Mouse (Mus musculus) left cerebral cortex, postnatal 25 days (tissue): ENCODE measurements around the gene Ltb. TPM values are rescaled to one million over a fixed set of nuclear protein-coding genes. Genes with fewer than 3 reads are reported as not detected.
"Not testable (repeated sequence)": the region's sequence is repeated elsewhere in the genome, so short reads cannot be mapped to it uniquely, and the experiment has no call there.

Experiments used
- DNase-seq, 2 experiments: peaks; one replicate each; pipeline ENCODE4 v3.0.0; 2022; ENCODE audit warnings: low spot score in 2 of 2, mixed read lengths in 1 of 2
- intact Hi-C: fragments of 180-260 bp; cut with DNase I; formaldehyde crosslinking; loops from one replicate; pipeline ENCODE4 v1.15.1; 2025
- total RNA-seq, 2 experiments: library from RNA; stranded (reverse); gene quantifications; 2 replicates each; pipeline ENCODE4 v1.2.3; 2021

Gene Ltb
- total RNA-seq, 2 experiments from 2014 or later, result 0.64 to 0.99 TPM

DNA sequence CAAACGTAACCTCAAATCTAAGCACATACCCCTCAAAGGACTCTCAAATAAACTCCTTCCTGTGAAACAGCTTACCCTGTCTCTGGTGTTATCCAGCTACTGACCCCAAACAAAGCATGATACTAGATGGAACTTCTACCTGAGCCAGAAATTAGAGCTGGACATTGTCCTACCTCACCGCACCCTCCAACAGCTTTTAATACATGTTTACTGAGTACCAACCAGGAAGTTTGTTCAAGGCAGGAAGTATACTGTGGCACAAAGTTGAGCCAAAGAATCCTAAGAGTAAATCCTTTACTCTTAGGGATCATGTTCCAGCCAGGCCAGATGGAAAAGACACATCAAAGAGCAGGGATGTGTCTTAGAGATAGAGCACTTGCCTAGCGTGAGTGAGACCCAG lies 16.4 kb downstream of the Ltb start:
- DNase-seq, result no peak
- intact Hi-C loops, result no loop called here

DNA sequence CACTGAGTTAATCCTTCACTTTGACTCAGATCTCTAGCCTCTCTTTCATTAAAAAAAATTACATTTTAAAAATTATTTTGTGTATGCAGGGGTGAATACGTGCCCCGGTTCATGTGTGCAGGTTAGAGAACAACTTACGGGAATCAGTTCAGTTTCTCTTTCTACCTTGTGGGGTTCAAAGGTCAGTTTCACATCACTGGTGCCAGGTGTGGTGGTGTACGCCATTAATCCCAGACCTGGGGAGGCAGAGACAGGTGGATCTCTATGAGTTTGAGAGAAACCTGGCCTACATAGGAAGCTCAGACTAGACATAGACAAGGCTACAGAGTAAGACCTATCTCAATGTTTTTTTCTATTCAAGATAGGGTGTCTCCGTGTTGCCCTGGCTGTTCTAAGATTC lies 18.8 kb downstream of the Ltb start:
- intact Hi-C loops, result no loop called here
- no peak for DNase-seq

DNA sequence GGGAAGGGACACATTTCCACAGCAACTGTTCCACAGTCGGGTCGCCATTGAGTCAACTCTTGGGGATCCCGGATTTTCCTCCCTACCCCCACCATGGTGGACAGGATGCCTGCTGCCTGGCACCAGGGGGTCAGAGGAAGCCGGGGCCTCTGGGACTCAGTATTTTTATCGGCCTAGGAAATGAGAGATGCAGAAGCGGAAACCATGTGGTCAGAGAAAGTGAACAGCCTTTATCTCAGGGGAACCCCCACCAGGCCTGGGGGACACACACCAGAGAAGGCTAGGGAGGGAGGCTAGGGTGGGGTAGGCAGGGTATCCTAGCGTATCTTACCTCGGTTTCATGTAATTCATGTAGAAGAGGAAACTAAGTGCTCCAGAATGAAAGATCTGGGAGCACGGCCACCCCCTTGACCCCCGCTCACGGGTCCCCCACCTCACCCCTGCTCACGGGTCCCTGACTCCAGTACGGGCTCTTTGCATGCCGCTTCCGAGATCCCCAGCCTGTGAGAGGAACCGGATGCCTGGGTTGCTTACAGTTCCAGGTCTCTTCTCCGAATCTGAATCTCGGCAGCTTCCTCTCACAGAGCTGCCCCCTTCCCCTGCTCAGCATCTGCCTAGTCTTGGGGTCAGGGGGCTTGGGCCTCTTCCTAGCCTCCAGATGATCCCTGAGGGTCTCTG lies 24.4 kb downstream of the Ltb start:
- intact Hi-C loops, result no loop called here
- DNase-seq, result no peak

DNA sequence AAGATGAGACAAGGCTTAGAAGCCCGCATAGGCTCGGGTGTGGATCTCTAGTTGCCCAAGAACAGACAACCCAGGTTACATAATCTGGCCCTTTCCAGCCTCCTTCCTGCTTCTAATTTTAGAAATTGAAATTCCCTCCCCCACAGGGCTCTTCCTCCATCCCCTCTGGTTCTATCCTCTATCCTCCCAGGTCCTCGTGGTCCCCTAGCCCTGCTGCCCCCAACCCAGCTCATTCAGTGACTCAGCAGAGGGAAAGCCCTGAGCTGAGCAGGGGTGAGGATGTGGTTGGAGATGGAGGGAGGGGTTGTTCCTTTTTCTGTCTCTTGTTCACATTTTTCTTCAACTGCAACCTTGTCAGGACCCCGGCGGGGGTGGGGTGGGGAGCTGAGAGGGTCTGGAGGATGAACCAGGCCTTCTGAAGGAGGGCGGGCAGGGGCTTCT lies 25.4 kb downstream of the Ltb start:
- DNase-seq, result no peak

DNA sequence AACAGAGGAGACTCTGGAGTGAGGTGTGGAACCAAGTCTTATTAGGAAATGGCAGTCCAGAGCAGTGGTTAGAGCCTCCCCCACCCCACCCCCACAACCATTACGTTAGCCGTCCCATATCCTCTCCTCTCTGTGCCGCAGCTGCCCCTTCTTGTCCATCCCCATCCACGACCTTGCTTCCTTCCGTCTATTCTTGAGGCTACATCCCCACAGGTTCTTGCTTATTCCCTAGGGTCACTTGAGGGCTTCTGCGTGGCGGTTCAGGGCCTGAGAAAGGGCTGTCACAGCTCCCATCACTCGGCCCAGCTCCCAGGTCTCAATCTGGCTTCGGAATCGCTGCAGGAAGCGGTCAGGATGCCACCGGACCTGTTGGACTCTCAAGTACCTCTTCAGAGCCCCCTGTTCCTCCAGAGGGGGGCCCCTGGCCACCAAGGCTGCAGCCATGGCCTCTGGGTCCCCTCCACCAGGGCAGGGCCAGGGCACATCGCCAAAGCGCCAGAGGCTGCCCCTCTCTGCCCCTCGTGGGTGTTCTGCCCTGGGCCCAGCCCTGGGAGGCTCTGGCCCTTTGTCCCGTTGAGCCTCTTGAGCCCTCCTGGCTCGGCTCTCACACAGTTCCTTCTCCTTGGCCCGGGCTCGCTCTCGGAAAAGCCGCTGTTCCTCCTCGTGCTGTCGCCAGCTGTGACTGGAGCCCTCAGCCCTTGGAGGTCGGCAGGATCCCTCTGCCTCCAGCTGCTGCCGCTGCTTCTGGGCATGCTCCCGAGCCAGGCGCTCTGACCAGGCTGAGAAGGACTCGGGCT lies 26.1 kb downstream of the Ltb start, which contains the start of gene Gm16181:
Gene Gm16181 (plus strand): TSS at position 679 of the 797 bp plus-strand sequence.
- no peak for DNase-seq
- intact Hi-C loops, result no loop called here

More for the DNA sequence above, 25.4 kb downstream of the Ltb start:
- intact Hi-C loops, result no loop called here

DNA sequence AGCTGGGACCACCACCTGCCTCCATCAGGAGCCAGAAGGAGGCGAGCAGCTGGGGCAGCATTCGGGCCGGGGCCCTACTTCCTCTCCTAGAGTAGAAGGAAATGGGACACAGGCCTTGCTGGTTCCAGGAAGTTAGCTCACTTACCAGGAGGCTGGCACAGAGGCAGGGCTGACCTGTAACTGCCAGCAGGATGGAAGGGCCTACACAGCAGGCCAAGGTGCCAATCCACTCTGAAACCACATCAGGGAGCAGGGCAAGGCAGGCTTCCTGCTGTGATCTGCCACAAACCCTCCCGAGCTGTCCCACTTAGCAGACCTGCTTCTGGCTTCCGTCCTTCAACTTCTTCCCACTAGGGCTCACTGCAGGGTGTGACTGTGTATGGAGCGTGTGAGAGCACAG lies 28.1 kb downstream of the Ltb start:
- intact Hi-C loops, result no loop called here
- DNase-seq, result no peak

DNA sequence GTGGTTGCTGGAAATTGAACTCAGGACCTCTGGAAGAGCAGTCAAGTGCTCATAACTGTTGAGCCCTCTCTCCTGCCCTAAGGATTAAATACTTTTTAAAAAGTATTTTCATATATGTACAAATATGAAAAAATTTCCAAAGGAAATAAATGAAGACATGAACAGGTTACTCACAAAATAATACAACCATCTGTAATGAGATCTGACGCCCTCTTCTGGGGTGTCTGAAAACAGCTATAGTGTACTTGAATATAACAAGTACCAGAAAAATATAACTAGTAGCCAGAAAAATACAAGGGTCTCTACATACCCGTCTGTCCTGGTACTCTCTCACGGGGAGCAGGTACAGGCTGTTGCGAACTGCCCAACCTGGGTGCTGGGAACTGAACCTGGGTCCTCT lies 30.4 kb downstream of the Ltb start:
- intact Hi-C loops, result no loop called here
- no peak for DNase-seq

DNA sequence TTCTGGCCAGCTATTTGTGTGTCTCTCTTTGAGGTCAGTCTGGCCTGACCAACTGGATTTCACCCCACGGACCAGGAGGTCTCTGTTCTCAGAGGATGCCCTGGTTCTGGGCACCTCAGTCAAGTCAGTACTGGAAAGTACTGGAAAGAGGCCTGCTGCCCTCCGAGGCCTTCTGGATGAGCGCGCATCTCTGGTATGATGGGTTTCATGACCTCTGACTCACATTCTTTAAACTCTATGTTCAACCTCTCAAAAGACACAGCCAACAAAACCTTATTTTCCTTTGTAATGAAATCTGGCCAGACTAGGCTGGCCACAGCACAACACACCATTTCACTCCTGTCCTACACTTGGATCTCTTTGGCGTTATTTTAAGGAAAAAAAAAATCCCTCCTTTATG lies 31.2 kb downstream of the Ltb start:
- no peak for DNase-seq
- intact Hi-C loops, result no loop called here

DNA sequence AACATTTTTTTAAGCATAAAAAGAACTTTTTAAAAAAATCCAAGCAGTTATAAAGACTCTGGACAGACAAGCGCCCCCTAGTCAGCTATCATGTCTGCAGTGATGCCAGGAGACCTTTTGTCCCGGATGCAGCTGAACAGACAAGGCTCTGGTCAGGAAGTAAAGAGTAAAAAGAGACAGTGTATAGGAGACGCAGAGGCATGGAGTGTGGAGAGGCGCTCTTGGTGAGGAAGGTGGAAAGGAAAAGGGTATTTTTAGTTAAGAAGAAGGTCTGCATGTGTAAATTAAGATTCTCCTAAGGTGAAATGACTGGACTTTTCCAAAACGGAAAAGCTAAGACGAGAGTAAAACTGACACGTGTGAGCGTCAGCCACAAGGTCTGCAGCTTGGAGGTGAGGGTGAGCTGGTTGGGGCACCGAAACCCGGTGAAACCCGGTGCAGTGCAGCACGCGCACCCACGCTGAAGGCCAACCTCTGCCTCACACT lies 32.4 kb downstream of the Ltb start:
- intact Hi-C loops, result no loop called here
- DNase-seq, result no peak

DNA sequence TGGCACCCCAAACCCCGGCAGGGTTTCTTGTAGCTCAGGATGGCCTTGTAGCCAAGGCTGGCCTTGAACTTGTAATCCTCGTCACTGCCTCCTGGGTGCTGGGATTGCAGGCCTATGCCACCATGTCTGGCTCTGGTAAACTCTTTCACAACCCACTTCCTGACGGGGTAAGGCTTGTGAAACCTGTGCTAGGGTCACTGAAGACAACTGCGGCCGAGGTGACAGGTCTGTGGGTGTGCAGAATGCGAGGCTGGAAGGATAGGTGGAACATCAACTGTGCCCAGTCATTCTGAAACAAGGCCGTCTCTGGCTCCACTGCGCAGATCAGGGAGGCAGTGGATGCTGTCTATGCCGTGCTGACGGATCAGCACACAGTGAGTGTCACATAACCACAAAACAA lies 36.8 kb downstream of the Ltb start:
- intact Hi-C loops, result loop anchor here (5.0 kb wide), 1 partner anchor 34 kb away; no protein-coding TSS in a partner anchor
- no peak for DNase-seq

DNA sequence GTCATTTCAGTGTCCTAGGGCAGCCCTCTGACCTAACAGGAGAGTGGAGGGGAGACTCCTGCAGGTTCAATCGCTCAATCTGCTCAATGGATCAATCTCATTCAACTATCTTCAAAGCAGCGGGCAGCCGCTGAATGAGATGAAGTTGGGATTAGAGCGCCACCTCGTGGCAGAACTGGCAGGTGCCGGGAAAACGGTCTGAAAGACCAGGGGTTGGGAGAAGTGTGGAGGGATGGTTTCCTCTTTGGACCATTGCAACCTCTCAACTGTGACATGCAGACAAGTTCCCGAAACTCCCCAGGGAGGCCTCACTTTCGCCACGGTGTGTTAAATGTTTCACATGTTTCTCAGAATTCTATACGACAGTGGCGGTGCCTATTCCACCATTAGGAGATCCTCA lies 37.8 kb downstream of the Ltb start:
- intact Hi-C loops, result loop anchor here (1.0 to 5.0 kb wide), 2 partner anchors 35 to 54 kb away; no protein-coding TSS in a partner anchor
- DNase-seq, result peak; percentile 85 to 86

DNA sequence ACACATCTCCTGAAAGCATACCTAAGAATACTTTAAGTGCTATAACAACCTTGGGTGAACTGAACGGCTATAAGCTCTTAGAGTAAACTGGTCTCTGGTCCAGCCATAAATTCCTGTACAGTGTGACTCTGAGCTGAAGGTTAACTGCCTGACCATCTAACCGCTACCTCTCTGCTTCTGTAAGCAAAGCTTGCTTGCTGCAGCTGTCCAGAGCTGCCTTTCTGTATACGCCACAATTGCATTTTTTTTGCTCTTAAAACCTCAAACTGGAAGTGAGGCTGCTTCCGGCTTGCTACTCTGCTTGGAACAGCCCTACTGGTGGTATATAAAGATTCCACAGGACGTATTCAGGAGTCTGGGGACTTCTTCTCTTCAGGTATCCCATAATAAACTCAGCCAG lies 38.4 kb downstream of the Ltb start:
- DNase-seq, result no peak
- intact Hi-C loops, result loop anchor here (1.0 to 5.0 kb wide), 2 partner anchors 35 to 54 kb away; no protein-coding TSS in a partner anchor

DNA sequence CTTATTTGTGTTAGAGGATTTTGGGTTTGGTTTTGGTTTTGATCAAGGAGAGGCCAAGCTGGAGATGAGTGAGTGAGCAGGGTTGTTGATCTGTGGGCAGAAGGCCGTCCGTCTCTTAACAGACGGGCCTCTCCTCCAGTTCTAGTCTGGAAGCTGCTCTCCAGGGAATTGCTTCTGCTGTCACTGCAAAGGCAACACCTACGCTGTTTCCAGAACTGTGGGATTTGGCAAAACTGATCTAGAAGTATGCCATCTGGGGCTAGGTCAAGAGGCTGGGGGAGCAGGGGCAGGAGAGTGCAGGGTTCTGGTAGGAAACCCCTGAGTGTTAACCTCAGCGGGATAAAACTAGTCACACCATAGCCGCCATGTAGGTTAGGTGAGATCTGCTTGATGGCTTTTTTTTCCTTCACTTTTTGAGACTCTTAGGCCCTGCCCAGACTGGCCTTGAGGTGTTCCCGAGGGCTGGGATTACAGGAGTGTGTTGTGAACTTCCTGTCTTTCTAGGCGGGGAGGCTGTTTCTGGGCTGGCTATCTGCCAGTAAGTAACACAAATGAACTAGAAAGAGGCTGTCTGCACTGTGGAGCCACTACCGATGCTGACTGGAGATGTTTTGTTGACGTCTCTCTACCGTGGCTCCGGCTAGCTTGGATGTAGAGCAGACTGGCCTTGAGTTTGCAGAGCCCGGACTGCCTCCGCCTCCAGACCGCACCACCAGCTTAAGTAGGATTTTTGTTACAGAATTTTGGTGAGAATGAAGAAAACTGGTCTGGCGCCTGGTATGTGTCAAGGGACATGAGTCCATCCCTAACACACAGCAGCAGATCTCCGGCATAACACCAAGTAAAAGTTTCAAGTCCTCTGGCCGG lies 39.1 kb downstream of the Ltb start, which contains the start of gene Atp6v1g2:
Gene Atp6v1g2 (plus strand): TSS at position 547 of the 867 bp plus-strand sequence.
- intact Hi-C loops, result loop anchor here (5.0 kb wide), 1 partner anchor 36 kb away; no protein-coding TSS in a partner anchor
- no peak for DNase-seq

DNA sequence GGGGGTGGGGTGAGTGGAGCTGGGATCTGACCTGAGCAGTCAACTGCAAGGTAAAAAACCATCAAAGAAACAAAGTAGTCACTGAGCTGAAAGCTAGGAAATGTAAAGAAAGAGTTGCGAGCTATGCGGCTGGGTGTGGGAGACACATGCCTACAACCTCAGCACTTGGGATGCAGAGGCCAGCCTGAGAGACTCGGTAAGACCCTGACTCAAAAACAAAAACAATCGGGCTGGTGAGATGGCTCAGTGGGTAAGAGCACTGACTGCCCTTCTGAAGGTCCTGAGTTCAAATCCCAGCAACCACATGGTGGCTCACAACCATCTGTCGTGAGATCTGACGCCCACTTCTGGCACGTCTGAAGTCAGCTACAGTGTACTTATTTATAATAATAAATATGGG lies 39.9 kb downstream of the Ltb start:
- intact Hi-C loops, result loop anchor here (5.0 kb wide), 1 partner anchor 37 kb away; no protein-coding TSS in a partner anchor
- not testable (repeated sequence) for DNase-seq

DNA sequence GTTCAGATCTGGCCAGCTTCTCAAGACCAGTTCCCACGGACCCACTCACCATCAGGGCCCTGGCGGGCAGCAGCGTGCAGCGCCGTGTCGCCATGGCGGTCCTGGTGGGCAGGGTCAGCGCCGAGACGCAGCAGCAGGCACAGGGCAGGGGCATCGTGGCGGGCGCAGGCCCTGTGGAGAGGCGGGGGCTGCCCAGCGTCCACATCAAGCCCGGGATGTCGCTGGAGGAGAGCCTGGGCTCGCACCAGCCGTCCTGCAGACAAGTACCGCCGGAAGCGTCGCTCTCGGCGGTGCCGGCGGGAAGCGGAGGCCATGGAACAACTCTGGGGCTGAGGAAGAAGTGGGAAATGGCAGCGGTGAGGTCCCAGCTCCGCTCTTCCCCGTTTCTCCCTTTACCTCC lies 40.7 kb downstream of the Ltb start:
- no peak for DNase-seq
- intact Hi-C loops, result loop anchor here (1.0 to 5.0 kb wide), 2 partner anchors 38 to 70 kb away; no protein-coding TSS in a partner anchor

DNA sequence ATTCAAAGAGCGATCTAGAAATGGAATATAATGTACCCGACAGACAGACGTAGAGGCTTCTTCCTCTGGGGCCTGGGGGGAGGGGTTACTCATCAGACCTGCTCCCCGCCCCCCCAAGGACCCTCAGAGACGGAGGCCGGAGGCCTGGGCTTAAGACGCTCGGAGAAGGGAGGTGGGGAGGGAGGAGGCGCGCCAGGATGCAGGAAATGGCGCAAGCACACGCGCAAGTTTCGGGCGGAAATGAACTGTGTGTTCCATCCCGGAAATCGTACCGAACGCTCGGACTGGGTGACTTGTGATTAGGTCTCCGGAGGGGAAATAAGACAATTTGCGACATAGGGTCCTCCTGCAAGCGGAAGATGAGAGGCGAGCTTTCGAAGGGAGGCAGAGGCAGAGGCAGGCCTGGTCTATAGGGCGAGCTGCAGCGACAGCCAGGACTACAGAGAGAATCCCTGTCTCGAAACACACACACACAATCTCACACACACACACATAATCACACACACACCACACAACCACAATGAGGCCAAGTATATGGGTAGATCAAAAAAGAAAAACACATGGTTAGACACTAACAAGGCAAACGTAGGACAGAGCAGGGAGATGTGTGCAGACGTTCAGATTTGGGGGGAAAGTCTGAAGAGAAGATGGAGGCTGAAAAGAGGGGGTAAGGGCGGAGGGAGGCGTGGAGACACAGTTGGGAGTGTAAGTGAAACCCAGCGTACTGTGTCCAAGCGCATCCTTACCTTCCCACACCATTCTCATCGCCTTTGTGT lies 41.6 kb downstream of the Ltb start, which contains the start of gene Nfkbil1:
Gene Nfkbil1 (minus strand): TSS at position 179 of the 776 bp plus-strand sequence.
- intact Hi-C loops, result loop anchor here (1.0 kb wide), 2 partner anchors 71 to 115 kb away; partner anchors contain the start of gene Gpank1
- DNase-seq, result peak; percentile 91 to 98

DNA sequence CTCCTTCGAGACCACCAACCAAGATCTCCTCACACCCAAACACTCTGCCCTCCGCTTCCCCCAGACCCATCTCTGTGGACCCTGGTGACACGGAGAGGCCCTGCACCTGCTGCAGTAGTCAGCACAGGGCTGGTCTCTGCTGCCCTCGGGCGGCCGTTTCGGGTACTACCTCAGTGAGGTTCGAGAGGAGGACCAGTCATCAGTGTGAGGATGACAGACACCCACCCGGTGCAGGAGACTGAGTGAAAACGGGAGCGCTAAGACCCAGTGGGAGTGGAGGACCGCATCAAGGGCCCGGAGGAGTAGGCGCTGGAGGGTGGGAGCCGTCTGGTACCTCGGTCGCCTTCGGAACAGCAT lies 42.1 kb downstream of the Ltb start:
- intact Hi-C loops, result loop anchor here (1.0 kb wide), 1 partner anchor 115 kb away; the partner anchor contains the start of gene Gpank1
- peak; percentile 99 for DNase-seq

DNA sequence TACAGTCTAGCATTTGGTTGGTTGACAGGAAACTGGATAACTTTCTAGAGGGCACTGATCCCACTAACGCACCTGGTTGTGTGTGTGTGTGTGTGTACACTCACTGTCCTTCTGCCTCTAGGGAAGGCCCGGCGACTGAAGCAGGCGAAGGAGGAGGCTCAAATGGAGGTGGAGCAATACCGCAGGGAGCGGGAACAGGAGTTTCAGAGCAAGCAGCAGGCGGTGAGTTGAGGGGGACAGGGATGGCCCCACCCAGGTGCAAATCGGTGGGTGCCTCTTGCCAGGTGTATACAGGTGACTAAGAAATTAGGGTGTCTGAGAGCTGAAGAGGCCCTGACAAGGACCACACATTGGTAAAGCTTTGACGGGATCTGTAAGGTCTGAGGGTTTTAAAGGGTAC lies 42.8 kb downstream of the Ltb start:
- DNase-seq, result peak in 1 of 2 experiments; percentile 62
- intact Hi-C loops, result loop anchor here (1.0 kb wide), 1 partner anchor 116 kb away; the partner anchor contains the start of gene Gpank1
